Mouse (Mus musculus) NIH3T3 (cell line): ENCODE measurements around the gene Cpeb2.

ENCODE experiments used
- DNase-seq: peaks from one replicate; pipeline ENCODE4 v3.0.0-alpha.2; 2012; ENCODE audit warnings: low read depth

Cpeb2 gene

DNA sequence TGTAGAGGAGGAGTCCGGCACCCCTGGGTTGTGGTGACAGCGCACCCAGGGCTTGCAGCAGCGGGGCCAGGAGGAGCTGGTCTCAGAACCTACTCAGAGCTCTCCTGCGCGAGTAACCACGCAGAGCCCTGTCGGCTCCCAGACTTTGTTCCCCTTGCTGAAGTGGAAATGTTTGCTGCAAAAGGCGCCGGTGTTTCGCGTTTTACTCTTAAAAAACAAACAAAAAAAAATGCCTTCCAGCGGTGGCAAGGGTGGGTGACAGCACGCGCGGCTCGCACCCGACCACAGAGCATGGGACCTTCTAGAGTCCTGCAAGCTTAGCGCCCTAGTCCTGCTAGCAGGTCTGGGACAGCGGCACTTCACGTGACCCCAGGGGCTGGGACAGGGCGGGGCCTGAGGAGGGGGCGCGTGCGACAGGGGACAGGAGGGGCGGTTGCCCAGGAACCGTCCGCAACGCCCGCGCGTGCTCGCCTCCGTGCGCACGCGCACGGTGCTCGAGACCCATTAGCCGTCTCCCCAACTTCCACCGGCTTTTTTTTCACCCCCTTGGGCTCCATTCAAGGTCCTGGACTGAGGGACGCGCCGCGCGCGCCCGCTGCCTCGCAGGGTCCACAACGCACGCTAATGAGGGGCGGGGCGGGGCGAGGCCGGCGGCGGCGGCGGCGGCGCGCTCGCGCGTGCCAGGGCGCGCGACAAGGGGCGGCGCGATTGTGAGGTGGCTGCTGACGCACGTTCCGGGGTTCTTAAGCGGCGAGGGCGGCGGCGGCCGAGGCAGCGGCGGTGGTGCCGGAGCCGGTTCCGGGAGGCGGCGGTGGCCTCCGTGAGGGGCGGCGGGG lies at the start of gene Cpeb2:
TSS of gene Cpeb2 (plus strand) at position 691 of the 836 bp plus-strand sequence.
- peak; percentile 97 for DNase-seq

DNA sequence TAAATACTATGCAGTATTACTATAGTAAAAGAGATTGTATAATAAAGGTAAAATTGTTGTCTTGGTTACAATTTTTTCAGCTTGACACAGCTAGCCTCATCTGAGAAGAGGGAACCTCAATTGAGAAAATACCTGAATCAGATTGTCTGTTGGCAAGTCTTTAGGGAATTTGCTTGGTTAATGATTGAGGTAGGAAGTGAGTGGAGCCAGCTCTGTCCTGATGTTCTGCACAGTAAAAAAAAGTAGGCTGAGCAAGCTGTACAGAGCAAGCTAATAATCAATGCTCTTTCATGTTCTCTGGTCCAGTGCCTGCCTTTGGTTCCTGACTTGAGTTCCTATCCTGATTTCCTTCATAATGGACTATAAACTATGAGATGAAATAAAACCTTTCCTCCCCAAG lies 49.4 kb upstream of the Cpeb2 start:
- DNase-seq, result no peak

DNA sequence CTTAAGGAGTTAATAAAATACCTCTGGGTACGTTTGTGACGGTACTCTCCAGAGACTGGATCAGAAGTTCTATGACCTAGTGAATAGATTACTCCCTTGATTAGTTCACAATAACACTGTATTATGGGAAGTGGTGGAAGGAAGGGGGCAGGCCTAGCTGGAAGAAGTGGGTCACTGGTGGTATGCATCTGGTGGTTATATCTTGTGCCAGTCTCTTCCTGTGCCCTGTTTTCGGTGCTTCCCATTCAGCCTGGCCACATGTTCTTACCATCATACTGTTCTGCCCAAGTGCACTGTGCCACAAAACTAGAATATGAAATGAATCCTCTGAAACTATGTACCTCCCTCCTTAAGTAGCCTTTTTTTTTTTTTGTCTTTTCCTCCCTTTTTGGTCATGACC lies 48.1 kb upstream of the Cpeb2 start:
- DNase-seq, result no peak

DNA sequence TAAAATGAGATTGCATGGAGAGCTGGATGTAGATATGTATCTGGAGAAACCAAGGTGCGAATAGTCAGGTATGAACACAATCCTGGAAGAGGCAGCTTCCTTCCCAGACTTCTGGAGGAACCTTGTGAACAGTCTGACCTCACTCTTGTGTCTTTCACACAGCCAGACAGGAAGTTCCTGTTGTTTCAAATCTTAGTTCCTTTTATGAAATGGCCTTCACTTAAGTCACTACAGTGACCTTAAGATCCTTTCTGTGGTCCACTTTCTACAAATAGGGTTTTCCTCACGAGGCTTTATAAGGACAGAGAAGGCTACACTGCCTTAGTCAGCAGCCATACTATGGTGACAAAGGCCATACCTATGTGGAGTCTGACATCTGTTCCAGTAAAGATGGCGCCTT lies 47.5 kb upstream of the Cpeb2 start:
- no peak for DNase-seq

DNA sequence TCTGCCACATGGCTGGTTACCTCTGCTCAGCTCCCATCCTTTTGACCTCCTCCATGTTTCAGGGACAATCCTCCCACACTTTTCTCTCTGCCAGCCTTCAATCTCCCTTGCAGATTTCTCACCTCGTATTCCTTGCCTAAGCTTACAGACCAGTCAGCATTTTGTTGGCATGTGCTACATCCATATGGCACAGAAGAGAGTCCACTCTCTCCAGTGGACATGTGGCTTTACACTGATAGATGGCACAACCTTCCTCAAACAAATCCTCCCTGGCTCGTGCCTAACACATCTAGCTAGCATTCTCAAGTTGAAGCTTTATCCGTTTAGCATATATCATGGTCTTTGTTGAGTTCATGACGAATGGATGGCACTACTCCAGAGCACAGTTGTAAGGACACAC lies 32.3 kb upstream of the Cpeb2 start:
- no peak for DNase-seq

DNA sequence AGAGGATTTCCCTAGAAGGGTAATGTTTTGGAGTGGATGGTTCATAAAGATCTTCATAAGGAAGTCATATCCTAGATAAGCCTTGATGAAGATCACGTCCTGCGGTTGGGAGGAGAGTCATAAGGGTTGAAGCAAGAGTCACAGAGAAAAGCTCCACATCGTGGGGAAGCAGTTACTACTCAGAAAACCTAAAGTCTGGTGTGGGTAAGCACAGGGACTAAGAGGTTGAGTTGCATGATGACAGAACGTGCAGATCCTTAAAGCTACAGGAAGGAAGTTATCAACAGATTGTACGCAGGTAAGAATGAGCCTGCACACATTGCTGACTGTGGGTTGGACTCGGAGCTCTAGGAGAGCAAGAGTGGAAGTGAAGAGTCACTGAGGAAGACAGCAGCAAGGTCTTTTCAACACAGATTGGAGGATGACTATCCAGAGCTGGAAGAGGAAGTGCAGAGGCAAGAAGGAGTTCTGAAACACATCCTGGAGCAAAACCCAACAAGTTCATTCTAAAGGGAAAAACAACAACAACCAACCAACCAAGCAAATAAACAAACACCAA lies 26.4 kb upstream of the Cpeb2 start:
- no peak for DNase-seq

DNA sequence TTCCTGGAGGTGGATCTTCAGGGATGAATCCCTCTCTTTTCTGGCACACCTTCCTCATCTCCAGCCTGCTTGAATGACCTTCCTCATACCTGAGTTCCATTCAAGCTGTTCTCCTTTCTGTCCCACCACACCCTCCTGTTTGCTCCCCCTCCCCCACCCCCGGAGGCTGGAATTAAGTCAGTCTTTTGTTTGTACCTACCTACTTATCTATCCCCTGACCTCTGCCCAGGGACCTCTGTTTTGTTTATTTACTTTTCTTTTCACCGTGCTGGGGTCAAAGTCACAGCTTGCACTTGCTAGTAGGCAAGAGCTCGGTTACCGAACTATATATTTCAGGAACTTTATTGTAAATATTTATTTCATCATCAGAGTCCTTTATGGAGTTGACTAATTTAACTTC lies 15.5 kb upstream of the Cpeb2 start:
- DNase-seq, result no peak

DNA sequence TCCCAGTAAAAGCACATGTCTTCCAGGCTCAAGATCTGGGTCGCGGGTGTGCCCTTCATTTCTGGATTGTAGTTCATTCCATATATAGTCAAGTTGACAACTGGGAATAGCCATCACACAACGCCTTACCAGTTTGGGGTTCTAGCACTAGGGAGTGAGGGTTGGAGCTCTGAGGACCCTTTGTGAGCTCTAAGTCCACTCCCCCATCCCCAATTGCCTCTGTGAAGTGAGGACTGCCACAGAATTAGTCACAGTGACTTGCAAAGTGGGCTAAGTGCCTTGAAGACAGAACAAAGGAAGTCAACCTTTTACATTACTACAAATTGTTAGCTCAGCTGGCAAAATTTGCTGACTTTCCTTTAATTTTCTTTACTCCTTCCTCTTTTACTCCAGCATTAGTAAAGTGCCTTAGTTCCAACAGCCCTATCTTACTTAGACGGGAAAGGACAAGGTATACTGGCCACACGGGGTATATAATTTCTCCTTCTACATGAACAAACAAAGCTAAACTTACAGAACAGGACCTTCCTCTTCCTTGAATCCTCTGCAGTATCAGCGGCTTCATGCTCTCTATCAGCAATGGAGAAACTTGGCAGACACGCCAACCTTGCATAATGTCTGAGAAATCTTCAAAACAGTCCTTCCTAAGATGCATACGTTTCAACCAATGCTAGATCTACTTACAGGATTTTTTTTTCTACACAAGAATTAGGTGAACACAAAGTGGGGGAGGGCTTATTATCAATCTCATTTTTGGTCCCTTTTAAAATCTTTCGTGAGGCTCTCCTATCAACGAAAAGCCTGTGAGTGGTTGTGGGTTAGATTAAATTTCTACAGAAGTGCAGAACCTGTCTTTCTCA lies 14.8 kb upstream of the Cpeb2 start:
- peak; percentile 8 for DNase-seq

DNA sequence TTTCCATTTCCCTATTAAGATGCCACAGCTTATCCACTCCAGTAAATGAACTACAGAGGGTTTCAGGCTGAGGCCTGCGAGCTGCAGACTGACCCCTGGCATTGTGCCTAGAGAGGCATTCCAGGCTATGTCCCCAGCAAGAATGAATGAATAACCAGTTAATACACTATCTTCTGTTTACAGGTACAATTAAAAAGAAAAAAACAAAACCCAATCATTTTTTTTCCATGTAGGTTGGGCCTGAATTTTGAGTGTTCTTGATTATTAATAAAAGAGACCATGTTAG lies 14.2 kb upstream of the Cpeb2 start:
- no peak for DNase-seq

DNA sequence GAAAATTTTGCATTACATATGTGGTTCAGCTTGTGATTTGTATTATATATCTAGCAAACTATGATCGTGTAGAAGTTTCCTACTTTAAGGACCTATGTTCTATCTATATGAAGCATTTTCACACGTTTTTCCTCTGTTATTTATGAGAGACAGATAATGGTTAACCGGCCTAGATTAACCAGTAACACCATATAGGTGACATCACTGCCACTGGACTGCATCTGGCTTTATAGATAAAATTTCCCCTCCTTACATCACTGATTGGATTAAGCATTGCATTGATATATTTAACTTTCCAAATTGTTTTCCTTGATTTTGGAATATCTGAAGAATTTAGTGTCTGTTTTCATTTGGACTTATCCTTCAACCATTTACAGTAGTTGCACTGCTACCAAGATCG lies 9.6 kb upstream of the Cpeb2 start:
- no peak for DNase-seq

DNA sequence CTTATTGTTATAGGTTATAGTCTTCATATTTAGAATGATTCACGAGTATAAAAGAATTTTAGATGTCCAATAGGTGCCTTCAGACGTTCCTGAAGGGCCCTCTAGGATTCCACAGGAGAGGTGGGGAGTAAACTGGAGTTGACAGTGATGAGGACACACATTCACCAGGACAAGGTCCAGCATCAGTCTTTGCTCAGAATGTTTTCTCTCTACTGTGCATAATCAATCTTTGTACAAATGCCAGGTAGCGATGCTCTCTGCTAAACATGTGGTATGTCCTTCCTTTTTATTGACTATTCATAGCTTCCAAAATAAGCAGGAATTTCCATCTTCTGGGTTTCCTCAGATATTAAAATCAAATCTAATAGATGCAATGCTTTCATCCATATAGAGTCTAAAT lies 8.7 kb upstream of the Cpeb2 start:
- no peak for DNase-seq

DNA sequence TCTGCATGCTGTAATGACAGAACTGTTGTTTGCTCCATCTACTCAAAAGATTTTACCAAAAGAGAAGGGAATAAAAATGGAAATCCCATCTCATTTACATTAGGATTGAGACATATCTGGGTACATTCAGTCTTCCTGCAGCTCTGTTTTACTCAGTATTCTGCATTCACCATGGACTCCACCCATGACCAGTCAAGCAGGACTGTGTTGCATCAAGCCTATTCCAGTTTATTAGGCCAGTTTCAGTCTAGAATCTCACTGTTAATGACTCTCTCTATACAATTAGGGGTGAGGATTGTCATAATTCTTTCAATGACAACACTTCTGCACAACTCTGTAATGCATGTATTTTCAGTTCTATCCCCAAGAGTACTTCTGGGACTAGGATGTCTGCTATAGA lies 6.8 kb upstream of the Cpeb2 start:
- no peak for DNase-seq

DNA sequence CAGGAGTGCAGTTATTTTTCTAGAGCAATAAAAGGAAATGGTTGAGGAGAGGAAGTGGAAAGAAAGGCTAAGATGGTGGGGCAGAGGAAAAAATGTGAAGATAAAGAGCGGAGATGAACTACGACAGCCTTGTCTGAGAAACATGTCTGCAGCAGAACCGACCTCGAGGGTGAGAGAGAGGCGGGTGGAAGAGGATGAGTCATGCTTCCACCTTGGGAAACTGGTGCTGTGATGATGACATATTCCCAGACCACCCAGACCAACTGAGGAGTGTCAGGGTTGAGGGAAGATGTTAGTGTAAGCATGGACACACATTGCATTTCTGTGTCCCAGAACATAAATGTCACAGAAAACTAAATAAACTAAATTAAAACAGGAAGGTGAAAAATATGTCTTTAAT lies 5.4 kb upstream of the Cpeb2 start:
- DNase-seq, result no peak

DNA sequence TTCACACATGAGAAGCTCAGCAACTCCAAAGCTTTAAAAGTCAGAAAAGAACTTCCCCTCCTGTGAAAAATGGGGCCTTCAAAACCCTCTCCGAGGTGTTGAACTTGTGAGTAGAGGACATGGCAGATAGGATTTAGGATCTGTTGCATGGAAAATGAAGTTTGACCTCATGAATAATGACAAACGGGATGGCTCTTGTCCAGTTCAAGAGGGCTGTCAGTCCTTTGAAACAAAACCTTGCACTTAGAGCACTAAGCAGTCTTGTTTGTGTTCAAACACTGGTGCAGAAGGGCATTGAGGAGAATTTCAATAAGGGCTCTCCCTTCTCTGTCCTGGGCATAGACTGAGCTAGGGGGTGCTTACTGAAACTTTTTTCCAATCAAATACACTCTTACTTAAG lies 1.9 kb upstream of the Cpeb2 start:
- DNase-seq, result no peak

DNA sequence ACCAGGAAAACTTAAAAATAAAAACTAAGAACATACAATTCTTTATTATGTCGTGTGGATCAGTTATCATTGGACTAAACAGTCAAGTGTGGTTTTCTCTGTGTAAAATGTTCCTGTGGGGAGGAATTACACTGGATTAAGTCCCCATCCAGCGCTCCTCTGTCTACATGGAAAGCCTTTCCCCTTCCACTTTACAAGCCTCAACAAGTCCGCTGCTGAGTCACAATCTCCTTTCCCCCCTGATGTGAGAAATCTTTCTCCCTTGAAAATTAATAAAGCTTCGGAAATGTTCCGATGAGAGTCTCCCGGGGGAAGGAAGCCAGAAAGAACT lies 856 bp upstream of the Cpeb2 start:
- peak; percentile 56 for DNase-seq

DNA sequence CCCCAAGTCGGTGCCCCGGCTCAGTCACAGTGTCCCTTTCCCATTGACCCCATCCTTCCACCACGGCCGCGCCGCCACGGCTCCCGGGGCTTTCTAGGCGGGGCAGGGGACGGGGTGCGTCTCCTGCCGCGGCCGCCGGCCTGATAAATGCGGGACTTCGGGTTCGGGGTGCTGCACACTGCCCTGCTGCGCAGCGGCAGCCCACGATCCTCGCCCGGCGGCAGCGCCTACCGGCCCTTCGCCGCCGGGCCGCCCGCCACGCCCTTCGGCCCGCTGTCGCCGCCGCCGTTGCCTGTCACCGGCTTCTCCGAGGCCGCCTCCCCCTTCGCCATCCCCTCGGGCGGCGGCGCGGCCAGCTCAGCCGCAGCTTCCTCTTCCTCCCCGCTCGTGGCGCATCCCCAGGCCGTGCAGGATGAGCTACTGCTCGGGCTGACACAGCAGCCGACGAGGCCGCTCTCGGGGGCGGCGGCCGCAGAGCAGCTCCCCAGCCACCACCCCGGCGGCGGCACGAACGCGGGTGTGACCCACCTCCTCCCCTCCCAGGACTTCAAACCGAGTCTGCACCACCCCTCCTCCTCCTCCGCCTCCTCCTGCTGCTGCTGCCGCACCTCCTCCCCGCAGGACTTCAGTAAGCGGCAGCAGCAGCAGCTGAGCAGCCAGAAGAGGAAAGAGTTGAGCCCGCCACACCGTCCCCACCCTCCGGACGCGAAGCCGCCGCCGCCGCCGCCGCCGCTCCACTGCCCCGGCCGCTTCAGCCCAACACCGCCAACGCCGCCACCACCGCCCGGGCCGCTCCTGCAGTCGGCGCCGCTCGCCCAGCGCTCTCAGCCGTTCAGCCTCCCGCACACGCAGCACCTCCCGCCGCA lies 579 bp downstream of the Cpeb2 start:
- peak; percentile 67 for DNase-seq

DNA sequence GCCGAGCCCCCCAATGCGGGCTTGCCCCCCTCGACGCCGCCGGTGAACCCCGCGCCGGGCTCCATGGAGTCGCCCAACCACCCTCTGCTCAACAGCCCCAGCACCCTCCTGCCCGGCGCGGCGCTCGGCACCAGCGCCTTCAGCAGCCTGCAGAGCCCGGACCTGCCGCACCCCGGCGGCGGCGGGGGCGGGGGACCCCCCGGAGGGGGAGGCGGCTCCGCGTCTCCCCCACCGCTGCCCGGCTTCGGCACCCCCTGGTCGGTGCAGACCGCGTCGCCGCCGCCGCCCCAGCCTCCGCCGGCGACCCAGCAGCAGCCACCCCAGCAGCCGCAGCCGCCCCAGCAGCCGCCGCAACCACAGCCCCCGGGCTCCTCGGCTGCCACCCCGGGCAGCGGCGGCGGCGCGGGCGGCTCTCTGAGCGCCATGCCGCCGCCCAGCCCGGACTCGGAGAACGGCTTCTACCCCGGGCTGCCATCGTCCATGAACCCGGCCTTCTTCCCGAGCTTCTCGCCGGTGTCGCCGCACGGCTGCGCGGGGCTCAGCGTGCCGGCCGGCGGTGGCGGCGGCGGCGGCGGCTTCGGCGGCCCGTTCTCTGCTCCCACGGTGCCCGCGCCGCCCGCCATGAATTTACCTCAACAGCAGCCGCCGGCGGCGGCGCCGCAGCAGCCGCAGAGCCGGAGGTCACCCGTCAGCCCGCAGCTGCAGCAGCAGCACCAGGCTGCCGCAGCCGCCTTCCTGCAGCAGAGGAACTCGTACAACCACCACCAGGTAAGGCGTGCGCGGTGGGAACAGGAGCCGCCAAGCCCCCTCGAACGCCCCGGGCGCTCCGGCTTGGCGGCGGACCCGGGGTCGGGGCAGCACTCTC lies 1.6 kb downstream of the Cpeb2 start:
- DNase-seq, result peak; percentile 65

DNA sequence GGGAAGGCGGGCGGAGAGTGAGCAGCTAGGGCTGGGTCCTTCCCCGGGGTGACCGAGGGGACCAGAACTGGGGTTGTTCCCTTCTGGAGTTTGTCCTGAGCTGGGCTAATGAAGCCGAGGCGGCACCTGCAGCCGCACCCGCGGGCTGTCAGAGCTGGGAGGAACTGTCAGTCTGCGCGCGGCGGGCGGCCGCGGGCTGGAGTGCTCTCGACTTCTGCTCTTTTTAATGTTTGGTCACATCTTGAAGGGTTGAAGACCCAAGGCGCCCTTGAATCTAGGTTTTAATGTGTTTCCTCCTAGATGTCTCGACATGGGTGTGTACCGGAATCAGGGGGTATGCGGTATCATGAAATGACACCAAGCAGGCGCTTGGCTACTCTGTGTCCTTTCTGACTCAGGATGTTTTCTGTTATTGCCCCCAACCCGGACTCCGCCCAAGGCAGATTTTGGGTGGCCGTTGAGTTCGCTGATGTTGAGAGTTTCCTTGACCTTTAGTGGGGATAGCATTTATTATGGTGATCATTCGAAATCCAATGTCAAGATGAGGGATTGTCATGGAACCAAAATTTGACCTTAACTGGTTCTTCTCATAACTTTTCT lies 2.3 kb downstream of the Cpeb2 start:
- DNase-seq, result peak; percentile 19

DNA sequence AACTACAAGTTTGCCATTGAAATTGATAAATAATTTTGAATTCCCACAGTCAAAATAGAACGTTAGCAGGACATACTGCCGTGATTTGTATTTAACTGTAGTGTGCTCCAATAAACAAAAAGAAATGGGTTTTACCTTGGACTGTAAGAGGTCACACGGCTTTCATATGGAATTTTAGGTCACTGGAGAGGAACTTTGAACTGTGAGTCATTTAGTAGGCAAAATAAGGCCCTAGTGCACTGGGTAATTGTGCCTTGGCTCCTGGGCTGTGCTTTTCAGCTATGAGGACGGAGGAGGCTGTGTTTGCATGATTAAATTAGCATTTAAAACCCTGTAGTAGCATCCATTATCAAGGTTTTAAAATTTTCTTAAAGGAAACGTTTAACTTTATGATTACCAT lies 3.0 kb downstream of the Cpeb2 start:
- DNase-seq, result no peak

DNA sequence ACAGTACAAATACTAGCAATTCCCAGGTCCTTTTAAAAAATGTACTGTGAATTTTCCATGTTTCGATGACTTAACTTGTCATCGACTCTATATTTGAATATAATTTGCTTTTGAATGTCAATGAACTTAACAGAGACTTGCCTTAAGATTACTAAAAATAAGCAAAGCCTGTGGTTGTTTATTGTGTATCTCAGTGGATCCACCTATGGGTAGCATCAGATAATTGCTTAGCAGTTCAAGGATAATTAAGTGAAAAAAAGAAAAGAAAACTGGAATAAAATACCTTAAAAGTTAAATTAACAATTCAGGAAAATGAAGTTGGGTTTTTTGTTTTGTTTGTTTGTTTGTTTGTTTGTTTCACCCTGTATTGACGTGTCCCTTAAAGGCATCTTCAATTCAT lies 3.5 kb downstream of the Cpeb2 start:
- peak; percentile 31 for DNase-seq

DNA sequence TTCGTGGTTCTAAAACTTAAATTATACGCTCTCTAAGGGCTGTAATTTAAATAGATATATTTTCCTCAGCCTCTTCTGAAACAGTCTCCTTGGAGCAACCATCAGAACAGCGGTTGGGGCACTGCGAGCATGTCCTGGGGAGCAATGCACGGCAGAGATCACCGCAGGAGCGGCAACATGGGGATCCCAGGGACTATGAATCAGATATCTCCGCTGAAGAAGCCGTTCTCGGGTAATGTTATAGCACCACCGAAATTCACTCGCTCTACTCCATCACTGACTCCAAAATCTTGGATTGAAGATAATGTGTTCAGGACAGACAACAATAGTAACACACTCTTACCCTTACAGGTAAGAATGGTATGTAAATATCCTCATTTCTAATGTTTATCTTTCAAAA lies 4.3 kb downstream of the Cpeb2 start:
- no peak for DNase-seq
